Mouse (Mus musculus) layer of hippocampus, adult 11-12 months (tissue): Measurements from ENCODE around the gene Etv6.

ENCODE experiments used
- DNase-seq: peaks from one replicate; pipeline ENCODE4 v3.0.0; 2022; ENCODE audit warnings: low spot score

Gene Etv6

DNA sequence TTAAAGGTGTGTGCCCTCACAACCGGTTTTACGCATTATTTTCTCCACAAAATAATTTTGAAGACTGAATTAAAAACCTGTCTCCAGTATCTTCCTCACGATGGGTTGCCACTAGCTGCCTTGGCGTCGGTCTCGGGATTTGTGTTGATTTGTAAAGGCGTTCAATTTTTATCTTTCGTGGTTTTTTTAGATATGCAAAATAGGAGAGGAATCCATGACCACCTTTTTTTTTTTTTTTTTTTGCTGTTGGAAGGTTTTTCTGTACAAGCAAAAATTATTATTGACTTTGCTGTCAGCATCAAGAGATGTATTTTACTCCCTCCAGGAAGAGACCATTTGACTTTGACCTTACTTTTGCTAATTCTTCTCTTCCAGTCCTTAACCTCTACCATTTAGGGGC, 77.3 kb downstream of the Etv6 start:
- no peak for DNase-seq

DNA sequence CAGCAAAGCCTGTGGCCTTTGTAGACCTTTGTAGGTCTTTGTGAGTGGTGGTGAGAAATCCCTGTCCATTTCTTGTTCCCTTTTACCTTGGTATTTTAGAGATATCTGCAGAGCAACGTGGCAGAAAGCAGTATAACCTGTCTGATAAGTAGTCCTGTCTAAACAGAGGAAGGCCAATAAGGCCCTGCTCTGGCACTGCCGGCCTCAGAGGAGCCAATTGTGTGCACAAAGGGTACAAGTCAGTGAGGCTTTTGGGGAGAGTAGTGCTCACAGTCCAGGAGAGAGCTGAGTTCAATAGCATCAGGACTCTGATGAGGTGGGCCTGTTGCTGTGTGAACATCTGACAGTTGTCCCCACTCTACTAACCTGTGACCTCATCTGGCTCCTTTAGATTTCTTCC, 77.7 kb downstream of the Etv6 start:
- no peak for DNase-seq

DNA sequence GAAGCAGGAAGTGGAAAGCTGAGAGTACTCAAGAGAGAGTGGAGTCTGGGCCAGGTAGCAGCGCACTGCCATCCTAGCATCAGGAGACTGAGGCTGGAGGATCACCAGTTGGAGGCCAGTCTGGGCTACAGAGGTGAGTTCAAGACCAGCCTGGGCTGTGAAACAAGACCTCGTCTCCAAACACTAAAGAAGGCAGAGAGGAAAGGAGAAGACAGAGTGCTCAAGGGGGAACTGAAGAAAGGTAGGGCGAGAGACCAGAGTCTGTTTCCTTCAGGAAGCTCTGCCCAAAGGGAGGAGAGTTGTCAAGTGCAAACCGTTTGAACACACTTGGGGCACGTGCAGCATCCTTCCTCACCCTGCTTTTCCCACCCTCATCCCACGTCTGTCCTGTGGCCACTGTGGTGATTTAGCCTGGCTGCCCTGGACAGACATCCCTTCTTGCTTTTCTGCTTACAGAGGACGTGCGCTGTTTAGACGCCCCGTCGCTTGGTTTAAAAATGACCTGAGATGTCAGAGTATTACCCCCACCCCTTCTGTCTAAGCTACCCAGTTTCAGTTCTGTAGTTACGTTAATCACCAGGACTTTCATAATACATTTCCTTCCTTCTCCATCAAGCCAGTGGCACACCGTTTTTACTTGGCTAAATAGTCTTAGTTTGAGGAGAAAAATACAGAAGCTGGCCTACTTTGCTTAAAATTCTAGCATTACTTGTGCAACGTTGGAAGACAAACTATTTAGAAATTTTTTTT, 79.9 kb downstream of the Etv6 start:
- no peak for DNase-seq

DNA sequence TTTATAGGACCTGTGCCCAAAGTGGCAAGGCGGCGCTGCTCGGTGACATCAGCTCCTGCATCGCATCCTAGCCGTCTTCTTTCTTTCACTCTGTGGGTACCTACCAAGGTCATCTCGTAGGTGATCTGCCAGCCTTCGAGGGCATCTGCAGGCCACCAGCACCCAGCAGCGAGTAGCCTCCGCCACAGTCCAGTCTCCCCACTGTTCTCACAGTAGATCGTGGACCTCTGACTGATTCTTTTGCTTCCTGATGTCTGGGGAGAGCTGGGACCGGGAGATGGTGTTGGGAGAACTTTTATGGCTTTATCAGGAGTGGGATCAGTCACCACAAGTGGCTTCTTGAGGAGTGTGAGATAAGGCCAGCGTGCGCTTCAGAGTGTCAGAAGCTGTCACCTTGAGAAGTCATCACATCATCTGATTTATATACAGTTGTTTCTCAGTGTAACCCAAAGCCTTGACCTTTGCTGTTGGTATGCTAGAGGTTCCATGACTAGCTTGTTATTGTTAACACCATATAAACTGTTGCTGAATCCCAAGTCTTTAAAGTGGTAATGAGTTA, 82.0 kb downstream of the Etv6 start:
- no peak for DNase-seq

GRCm38 (mm10) chr6:134118506-134118905, 83.0 kb downstream of the Etv6 start:
- no peak for DNase-seq

DNA sequence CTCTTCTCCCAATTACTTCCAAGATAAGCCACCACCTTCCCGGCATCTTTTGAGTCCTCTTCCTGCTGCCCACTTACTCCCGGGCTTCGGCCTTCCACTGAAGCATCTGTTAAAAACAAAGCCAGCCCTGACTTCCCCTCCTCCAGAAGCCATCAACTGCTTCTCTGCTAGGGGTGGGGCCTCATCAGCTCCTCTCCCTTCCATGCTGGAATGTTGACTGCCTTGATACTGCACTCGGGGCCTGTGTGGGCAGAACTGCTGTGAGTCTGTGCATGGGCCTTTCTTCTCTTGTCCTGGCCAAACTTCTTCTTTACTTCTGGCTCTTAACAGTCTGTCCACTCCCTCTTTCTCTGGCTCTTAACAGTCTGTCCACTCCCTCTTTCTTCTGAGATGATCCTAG, 83.6 kb downstream of the Etv6 start:
- DNase-seq: no peak

DNA sequence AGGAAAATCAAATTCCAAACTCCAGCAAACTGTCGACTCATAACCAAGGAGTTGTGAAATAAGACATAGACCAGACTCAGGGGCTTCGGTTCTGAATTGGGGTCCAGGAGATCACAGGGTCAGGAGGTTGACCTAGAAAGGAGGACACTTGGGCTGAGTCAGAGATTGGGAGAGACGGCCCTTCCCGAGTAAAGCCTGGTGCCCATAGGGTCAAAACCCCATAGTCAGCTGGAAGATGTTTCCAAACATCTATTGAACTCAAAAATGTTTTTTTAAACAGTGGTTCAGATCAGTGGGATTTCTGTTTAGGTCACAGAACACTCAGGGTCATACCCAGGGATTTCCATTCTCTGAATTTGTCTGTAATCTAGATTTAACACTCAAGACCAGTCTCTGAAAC, 84.7 kb downstream of the Etv6 start:
- no peak for DNase-seq

GRCm38 (mm10) chr6:134120712-134121111, 85.2 kb downstream of the Etv6 start:
- DNase-seq: peak; percentile 33

GRCm38 (mm10) chr6:134122945-134123344, 87.4 kb downstream of the Etv6 start:
- DNase-seq: no peak

- DNase-seq: no peak
These were observed 88.0 kb downstream of the Etv6 start for GRCm38 (mm10) chr6:134123474-134123873.

DNA sequence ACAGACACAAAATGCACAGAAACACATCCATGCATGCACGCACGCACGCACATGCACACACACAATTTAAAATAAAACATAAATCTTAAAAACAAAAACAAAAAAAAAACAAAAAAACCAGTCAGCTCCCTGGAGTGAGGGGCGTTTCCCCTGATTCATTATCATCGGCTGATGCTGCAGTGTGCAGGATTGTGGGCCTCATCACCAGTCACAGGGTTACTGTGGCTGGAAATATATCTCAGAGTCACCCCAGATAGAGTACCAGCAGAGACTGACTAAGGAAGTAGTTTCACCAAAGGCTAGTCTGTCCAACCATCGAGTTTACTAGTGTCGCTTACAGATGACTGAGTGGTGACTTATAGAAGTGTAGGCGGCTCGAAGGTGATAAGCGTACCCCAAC, 88.8 kb downstream of the Etv6 start:
- DNase-seq: no peak

- DNase-seq: no peak
These were observed 92.5 kb downstream of the Etv6 start for GRCm38 (mm10) chr6:134127996-134128395.

DNA sequence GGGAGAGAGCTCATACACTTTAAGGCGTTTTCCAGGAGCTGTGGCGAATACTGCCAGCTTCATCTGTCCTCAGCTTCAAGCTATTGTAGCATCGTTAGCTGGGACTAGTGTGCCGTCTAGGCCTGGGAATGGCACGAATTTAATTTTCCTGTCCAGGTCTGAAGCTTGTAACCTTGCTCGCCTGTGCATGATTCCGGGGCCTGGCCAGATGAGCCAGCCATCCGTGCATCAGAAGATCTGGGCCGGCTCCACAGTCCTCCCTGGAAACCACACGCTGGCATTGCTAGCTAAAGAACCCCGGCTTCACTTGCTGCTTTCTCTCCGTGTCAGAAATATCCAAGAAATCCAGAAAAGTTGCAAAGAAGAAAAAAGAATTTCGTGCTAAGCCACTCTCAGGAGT, 93.1 kb downstream of the Etv6 start:
- no peak for DNase-seq

DNA sequence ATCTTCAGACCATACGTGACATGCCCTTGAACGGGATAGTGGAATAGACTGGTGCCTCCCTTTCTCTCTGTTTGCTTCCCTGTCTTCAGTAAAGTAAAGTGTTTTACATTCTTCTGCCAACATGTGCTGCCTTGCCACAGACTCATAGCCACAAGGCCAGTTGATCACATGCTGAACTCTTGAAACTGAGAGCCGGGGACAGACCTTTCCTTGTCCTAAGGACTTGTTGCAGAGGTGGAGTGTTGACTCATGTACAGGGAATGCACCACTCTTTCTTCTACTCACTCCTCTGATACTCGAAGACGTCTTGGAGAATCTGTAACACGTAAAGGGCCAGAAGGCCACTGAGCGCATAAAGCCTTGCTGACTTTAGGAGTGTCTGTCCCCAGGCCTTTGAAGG, 94.3 kb downstream of the Etv6 start:
- no peak for DNase-seq

- no peak for DNase-seq
These were observed 95.3 kb downstream of the Etv6 start for GRCm38 (mm10) chr6:134130816-134131215.

GRCm38 (mm10) chr6:134131601-134132000, 96.1 kb downstream of the Etv6 start:
- DNase-seq: no peak

- no peak for DNase-seq
These were observed 98.3 kb downstream of the Etv6 start for GRCm38 (mm10) chr6:134133756-134134155.

GRCm38 (mm10) chr6:134134821-134135323, 99.4 kb downstream of the Etv6 start:
- no peak for DNase-seq

DNA sequence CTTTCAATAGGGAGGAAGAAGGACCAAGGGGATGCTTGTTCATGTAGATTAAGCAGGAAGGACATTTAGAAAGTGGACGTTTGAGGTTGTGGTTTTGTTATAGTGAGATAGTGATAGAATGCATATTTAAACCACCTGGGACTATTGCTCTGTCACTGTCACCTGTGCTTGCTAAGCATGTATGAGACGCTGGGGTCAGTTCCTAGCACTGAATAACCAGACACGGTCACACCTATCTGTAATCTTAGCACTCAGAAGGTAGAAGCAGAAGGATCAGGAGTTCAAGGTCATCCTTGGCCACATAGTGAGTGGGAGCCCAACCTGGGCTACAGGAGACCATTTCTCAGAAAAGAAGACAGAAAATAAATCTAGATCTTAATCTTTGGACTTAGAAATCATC, 100.8 kb downstream of the Etv6 start:
- no peak for DNase-seq

DNA sequence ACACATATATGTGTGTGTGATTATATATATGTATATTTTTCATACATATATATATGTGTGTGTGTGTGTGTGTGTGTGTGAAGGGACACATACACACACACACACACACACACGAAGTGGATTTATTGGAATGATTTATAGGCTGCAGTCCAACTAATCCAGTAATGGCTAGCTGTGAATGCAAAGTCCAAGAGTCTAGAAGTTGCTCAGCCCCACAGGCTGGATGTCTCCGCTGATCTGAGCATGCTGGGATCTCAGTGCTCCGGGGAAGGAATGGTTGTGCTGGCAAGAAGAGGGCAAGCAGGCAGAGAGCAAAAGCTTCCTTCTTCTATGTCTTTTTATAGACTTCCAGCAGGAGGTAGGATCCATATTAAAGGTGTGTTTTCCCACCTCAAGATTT, 103.9 kb downstream of the Etv6 start:
- DNase-seq: no peak

GRCm38 (mm10) chr6:134140718-134141615, 105.5 kb downstream of the Etv6 start:
- no peak for DNase-seq

GRCm38 (mm10) chr6:134141616-134142165, 106.2 kb downstream of the Etv6 start:
- DNase-seq: no peak

- no peak for DNase-seq
These were observed 107.2 kb downstream of the Etv6 start for GRCm38 (mm10) chr6:134142700-134143099.
